Mouse (Mus musculus): Measurements from ENCODE around the gene Ccer2.

- TF ChIP-seq CTCF (IDR thresholded peaks at IDR 0.05; ENCODE audit: extremely low read depth, insufficient read depth, insufficient read length, insufficient replicate concordance) (no peak), POLR2A (IDR thresholded peaks at IDR 0.05; ENCODE audit: low read depth, low read length) (no peak)
Measured at GRCm38 (mm10) chr7:28719650-28720049, 36.3 kb upstream of the Ccer2 start.

All from spleen, adult 2 months (tissue).